Mouse (Mus musculus): ENCODE data around the gene Inpp4b. TPM values are rescaled to one million over a fixed set of nuclear protein-coding genes. Genes with fewer than 3 reads are reported as not detected.
A peak's percentile ranks its signal among the peaks of the same experiment; 100 is the strongest.

Inpp4b gene
- total and polyA plus RNA-seq, 2 experiments from 2014 or later = 18.9 to 60.9 TPM

DNA sequence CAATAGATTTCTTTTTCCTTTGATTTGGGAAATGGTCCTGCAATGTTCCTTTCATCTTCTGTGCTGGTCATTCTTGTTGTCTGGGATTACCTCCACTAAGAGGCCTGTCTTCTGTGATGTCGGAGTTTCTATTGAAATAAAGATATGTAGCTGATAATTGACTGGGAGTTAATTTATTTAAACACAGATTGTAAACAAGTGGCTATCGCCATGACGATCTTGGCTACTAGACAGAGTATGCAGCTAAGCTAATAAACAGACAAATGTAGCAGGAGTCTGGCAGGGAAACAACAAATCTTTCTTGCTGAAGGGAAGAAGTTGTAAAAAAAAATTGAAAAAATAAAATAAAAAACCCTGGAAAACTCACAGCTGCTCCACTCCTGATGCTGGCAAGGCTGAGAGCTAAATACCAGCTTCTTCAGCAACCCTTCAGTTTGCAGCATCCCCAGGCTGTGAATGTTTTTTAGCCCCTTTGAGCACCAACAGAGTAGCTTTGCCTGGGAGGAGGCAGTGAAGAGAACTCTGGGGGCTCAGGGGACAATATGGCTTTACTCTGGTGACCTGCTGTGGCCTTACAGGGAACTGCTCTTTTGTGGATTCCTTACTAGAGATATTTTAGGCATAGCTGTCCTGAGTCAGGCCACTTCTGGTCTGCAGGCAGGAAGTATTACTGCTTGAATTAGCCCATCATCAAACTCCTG is 469.8 kb downstream of the Inpp4b start:
- Histone ChIP-seq H3K9me3 (replicated peaks; ENCODE audit: control insufficient read depth, low read length) (no peaks in the 10 kb centered on the region), H3K36me3 (replicated peaks; ENCODE audit: control insufficient read depth, insufficient read depth, low read length) (no peaks in the 10 kb centered on the region), H3K4me3 (ENCODE audit: low read depth, low read length) (no peak overlapping the region), H3K4me2 (ENCODE audit: low read depth, low read length) (no peak overlapping the region), H3K9ac (replicated peaks; ENCODE audit: low read depth, low read length) (no peak overlapping the region), H3K27me3 (ENCODE audit: control insufficient read depth, insufficient read depth, low read length) (no peaks in the 10 kb centered on the region), H3K27ac (ENCODE audit: low read depth) (no peak overlapping the region), H3K4me1 (ENCODE audit: control insufficient read depth, insufficient read depth) (peaks cover 6% of the 10 kb centered on the region; the same call in 1 of the 2 replicates)
- DNase-seq (ENCODE audit: low spot score) (peak; percentile 29), ATAC-seq (ENCODE audit: insufficient read depth, low read depth) (peak; percentile 58)
- TF ChIP-seq CTCF (IDR thresholded peaks at IDR 0.05; ENCODE audit: low read depth) = peak; percentile 44
- no peak for TF ChIP-seq EP300 (IDR thresholded peaks at IDR 0.05; ENCODE audit: low read depth)
- WGBS = 50% methylated on average over 3 of the region's 3 CpGs

DNA sequence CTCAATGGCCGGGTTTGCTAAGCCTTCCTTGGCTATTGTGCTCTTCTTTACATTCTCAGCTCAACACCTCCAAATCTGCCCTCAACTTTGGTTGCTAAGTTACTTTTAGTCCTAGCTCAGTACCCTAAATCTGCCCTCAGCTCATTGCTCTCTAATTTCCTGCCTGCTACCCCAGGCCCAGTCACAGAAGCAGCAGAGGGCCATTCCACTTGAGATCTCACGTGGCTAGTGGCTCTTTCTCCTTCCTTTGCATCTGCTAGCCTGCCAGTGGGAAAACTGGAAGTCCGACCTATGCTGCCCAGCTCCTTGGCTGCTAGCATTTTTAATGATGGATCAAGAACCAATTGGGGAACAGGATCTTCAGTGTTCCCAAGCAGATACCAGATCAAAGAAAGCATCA is 472.4 kb downstream of the Inpp4b start:
- Histone ChIP-seq H3K4me3 (ENCODE audit: low read depth, low read length) (no peak overlapping the region), H3K9ac (replicated peaks; ENCODE audit: low read depth, low read length) (no peak overlapping the region), H3K27ac (ENCODE audit: low read depth) (no peak overlapping the region), H3K9me3 (replicated peaks; ENCODE audit: control insufficient read depth, low read length) (no peaks in the 10 kb centered on the region), H3K4me2 (ENCODE audit: low read depth, low read length) (no peak overlapping the region), H3K27me3 (ENCODE audit: control insufficient read depth, insufficient read depth, low read length) (no peaks in the 10 kb centered on the region), H3K36me3 (replicated peaks; ENCODE audit: control insufficient read depth, insufficient read depth, low read length) (no peaks in the 10 kb centered on the region), H3K4me1 (ENCODE audit: control insufficient read depth, insufficient read depth) (peaks cover 6% of the 10 kb centered on the region; the same call in 1 of the 2 replicates)
- ATAC-seq (ENCODE audit: insufficient read depth, low read depth) (no peak), DNase-seq (ENCODE audit: low spot score) (no peak)
- TF ChIP-seq EP300 (IDR thresholded peaks at IDR 0.05; ENCODE audit: low read depth) (no peak), CTCF (IDR thresholded peaks at IDR 0.05; ENCODE audit: low read depth) (no peak)
- WGBS = 56% methylated on average over 3 of the region's 3 CpGs

DNA sequence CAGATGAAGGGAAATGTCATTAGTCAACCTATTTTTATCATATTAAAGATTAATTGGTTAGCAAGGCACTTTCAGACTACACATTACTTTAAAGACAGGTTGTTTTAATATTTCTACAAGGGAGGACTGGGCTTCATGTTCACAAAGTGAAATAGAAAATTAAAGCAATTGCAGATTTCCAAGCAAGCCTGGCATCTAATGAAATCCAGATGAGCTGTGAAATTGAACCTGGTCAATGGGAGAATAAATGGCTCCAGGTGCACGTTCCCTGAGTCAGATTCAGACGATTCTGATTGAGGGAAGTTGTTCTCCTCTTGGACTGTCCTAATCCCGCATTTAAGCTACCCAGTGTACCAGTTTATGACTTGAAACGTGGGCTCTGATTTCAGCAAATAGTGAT is 473.2 kb downstream of the Inpp4b start:
- Histone ChIP-seq H3K4me3 (ENCODE audit: low read depth, low read length) (no peak overlapping the region), H3K27ac (ENCODE audit: low read depth) (no peak overlapping the region), H3K9ac (replicated peaks; ENCODE audit: low read depth, low read length) (no peak overlapping the region), H3K27me3 (ENCODE audit: control insufficient read depth, insufficient read depth, low read length) (no peaks in the 10 kb centered on the region), H3K4me1 (ENCODE audit: control insufficient read depth, insufficient read depth) (peaks cover 6% of the 10 kb centered on the region; the same call in 1 of the 2 replicates), H3K4me2 (ENCODE audit: low read depth, low read length) (no peak overlapping the region), H3K9me3 (replicated peaks; ENCODE audit: control insufficient read depth, low read length) (no peaks in the 10 kb centered on the region), H3K36me3 (replicated peaks; ENCODE audit: control insufficient read depth, insufficient read depth, low read length) (no peaks in the 10 kb centered on the region)
- no peak for TF ChIP-seq CTCF (IDR thresholded peaks at IDR 0.05; ENCODE audit: low read depth)
- TF ChIP-seq EP300 (IDR thresholded peaks at IDR 0.05; ENCODE audit: low read depth) = no peak
- WGBS = 72% methylated on average over 4 of the region's 4 CpGs
- DNase-seq (ENCODE audit: low spot score) = no peak
- no peak for ATAC-seq (ENCODE audit: insufficient read depth, low read depth)

- Histone ChIP-seq H3K27ac (ENCODE audit: low read depth) (no peak overlapping the region), H3K9me3 (replicated peaks; ENCODE audit: control insufficient read depth, low read length) (no peaks in the 10 kb centered on the region), H3K9ac (replicated peaks; ENCODE audit: low read depth, low read length) (no peak overlapping the region), H3K27me3 (ENCODE audit: control insufficient read depth, insufficient read depth, low read length) (no peaks in the 10 kb centered on the region), H3K4me1 (ENCODE audit: control insufficient read depth, insufficient read depth) (peaks cover 3% of the 10 kb centered on the region; the same call in 1 of the 2 replicates), H3K4me3 (ENCODE audit: low read depth, low read length) (no peak overlapping the region), H3K36me3 (replicated peaks; ENCODE audit: control insufficient read depth, insufficient read depth, low read length) (no peaks in the 10 kb centered on the region), H3K4me2 (ENCODE audit: low read depth, low read length) (no peak overlapping the region)
- TF ChIP-seq CTCF (IDR thresholded peaks at IDR 0.05; ENCODE audit: low read depth) = no peak
- no peak for TF ChIP-seq EP300 (IDR thresholded peaks at IDR 0.05; ENCODE audit: low read depth)
- ATAC-seq (ENCODE audit: insufficient read depth, low read depth) (no peak), DNase-seq (ENCODE audit: low spot score) (no peak)
- 77% methylated on average over 1 of the region's 1 CpGs for WGBS
Measured at GRCm38 (mm10) chr8:81823121-81823520, 480.8 kb downstream of the Inpp4b start.

GRCm38 (mm10) chr8:81824975-81825374 is 482.6 kb downstream of the Inpp4b start:
- Histone ChIP-seq H3K36me3 (replicated peaks; ENCODE audit: control insufficient read depth, insufficient read depth, low read length) (no peaks in the 10 kb centered on the region), H3K4me2 (ENCODE audit: low read depth, low read length) (no peak overlapping the region), H3K27ac (ENCODE audit: low read depth) (no peak overlapping the region), H3K27me3 (ENCODE audit: control insufficient read depth, insufficient read depth, low read length) (no peaks in the 10 kb centered on the region), H3K4me3 (ENCODE audit: low read depth, low read length) (no peak overlapping the region), H3K9me3 (replicated peaks; ENCODE audit: control insufficient read depth, low read length) (no peaks in the 10 kb centered on the region), H3K4me1 (ENCODE audit: control insufficient read depth, insufficient read depth) (peaks cover 3% of the 10 kb centered on the region; the same call in 1 of the 2 replicates), H3K9ac (replicated peaks; ENCODE audit: low read depth, low read length) (no peak overlapping the region)
- WGBS = 10% methylated on average over 2 of the region's 2 CpGs
- no peak for ATAC-seq (ENCODE audit: insufficient read depth, low read depth)
- TF ChIP-seq EP300 (IDR thresholded peaks at IDR 0.05; ENCODE audit: low read depth) (no peak), CTCF (IDR thresholded peaks at IDR 0.05; ENCODE audit: low read depth) (no peak)
- DNase-seq (ENCODE audit: low spot score) = no peak

- Histone ChIP-seq H3K27me3 (ENCODE audit: control insufficient read depth, insufficient read depth, low read length) (no peaks in the 10 kb centered on the region), H3K9me3 (replicated peaks; ENCODE audit: control insufficient read depth, low read length) (no peaks in the 10 kb centered on the region), H3K4me2 (ENCODE audit: low read depth, low read length) (no peak overlapping the region), H3K36me3 (replicated peaks; ENCODE audit: control insufficient read depth, insufficient read depth, low read length) (no peaks in the 10 kb centered on the region), H3K4me1 (ENCODE audit: control insufficient read depth, insufficient read depth) (peaks cover 3% of the 10 kb centered on the region; the same call in 1 of the 2 replicates), H3K27ac (ENCODE audit: low read depth) (no peak overlapping the region), H3K4me3 (ENCODE audit: low read depth, low read length) (no peak overlapping the region), H3K9ac (replicated peaks; ENCODE audit: low read depth, low read length) (no peak overlapping the region)
- WGBS = 48% methylated on average over 2 of the region's 2 CpGs
- ATAC-seq (ENCODE audit: insufficient read depth, low read depth) = no peak
- DNase-seq (ENCODE audit: low spot score) = no peak
- TF ChIP-seq CTCF (IDR thresholded peaks at IDR 0.05; ENCODE audit: low read depth) (no peak), EP300 (IDR thresholded peaks at IDR 0.05; ENCODE audit: low read depth) (no peak)
Measured at GRCm38 (mm10) chr8:81826406-81826805, 484.1 kb downstream of the Inpp4b start.
